Mouse (Mus musculus): ENCODE measurements around the gene Gm7861. TPM values are rescaled to one million over a fixed set of nuclear protein-coding genes. Genes with fewer than 3 reads are reported as not detected.
"Not testable (repeated sequence)": the region's sequence is repeated elsewhere in the genome, so short reads cannot be mapped to it uniquely, and the experiment has no call there.

Gene Gm7861
- total RNA-seq (2021) (not detected), polyA plus RNA-seq (2012; rRNA removed) (0.57 TPM in 1 of 2 replicates, not detected in the other)
- long read RNA-seq = 0 reads

- H3K27ac ChIP-seq; H3K27me3 ChIP-seq (ENCODE audit: control insufficient read depth, insufficient read depth, low read length); DNase-seq; H3K36me3 ChIP-seq (ENCODE audit: control insufficient read depth, insufficient read depth, low read length); H3K4me1 ChIP-seq (ENCODE audit: control insufficient read depth, insufficient read depth, low read length); H3K4me3 ChIP-seq; intact Hi-C loops (cut with DNase I); H3K9ac ChIP-seq (ENCODE audit: low read depth, low read length); H3K79me2 ChIP-seq (replicated peaks; ENCODE audit: control insufficient read depth, insufficient read depth, low read length): not testable (repeated sequence)
- no CpG with 5 or more reads among the region's 1 CpGs for WGBS
Measured at GRCm38 (mm10) chr8:21594408-21594807, at the start of gene Gm7861. Gm7861 (minus strand) TSS chr8:21594508.

GRCm38 (mm10) chr8:21617883-21618282, 23.6 kb upstream of the Gm7861 start, which contains the start of gene Defa26:
Defa26 (plus strand) TSS chr8:21618183.
- H3K4me3 ChIP-seq; intact Hi-C loops (cut with DNase I); H3K4me1 ChIP-seq (ENCODE audit: control insufficient read depth, insufficient read depth, low read length); H3K27ac ChIP-seq; H3K9ac ChIP-seq (ENCODE audit: low read depth, low read length); H3K79me2 ChIP-seq (replicated peaks; ENCODE audit: control insufficient read depth, insufficient read depth, low read length); H3K36me3 ChIP-seq (ENCODE audit: control insufficient read depth, insufficient read depth, low read length); DNase-seq; H3K27me3 ChIP-seq (ENCODE audit: control insufficient read depth, insufficient read depth, low read length): not testable (repeated sequence)
- 80% methylated on average over 1 of the region's 1 CpGs for WGBS

- no CpG with 5 or more reads among the region's 1 CpGs for WGBS
- H3K79me2 ChIP-seq (replicated peaks; ENCODE audit: control insufficient read depth, insufficient read depth, low read length); H3K4me3 ChIP-seq; H3K9ac ChIP-seq (ENCODE audit: low read depth, low read length); H3K27me3 ChIP-seq (ENCODE audit: control insufficient read depth, insufficient read depth, low read length); H3K27ac ChIP-seq; DNase-seq; H3K4me1 ChIP-seq (ENCODE audit: control insufficient read depth, insufficient read depth, low read length); H3K36me3 ChIP-seq (ENCODE audit: control insufficient read depth, insufficient read depth, low read length); intact Hi-C loops (cut with DNase I): not testable (repeated sequence)
Measured at GRCm38 (mm10) chr8:21582706-21583105, 11.6 kb downstream of the Gm7861 start, which contains the start of gene Defa28. Defa28 (plus strand) TSS chr8:21583006.

GRCm38 (mm10) chr8:21565086-21565485, 29.2 kb downstream of the Gm7861 start, which contains the start of gene Defa37:
Defa37 (plus strand) TSS chr8:21565386.
- H3K27ac ChIP-seq; H3K4me1 ChIP-seq (ENCODE audit: control insufficient read depth, insufficient read depth, low read length); H3K36me3 ChIP-seq (ENCODE audit: control insufficient read depth, insufficient read depth, low read length); H3K9ac ChIP-seq (ENCODE audit: low read depth, low read length); H3K79me2 ChIP-seq (replicated peaks; ENCODE audit: control insufficient read depth, insufficient read depth, low read length); H3K27me3 ChIP-seq (ENCODE audit: control insufficient read depth, insufficient read depth, low read length); intact Hi-C loops (cut with DNase I); DNase-seq; H3K4me3 ChIP-seq: not testable (repeated sequence)
- WGBS = no CpG with 5 or more reads among the region's 1 CpGs

Other genes starting within 250 kb of the Gm7861 start
- gene Defa2, start 216.0 kb downstream of the Gm7861 start, total RNA-seq (2021) = not detected
- gene Defa2, start 216.0 kb downstream of the Gm7861 start, polyA plus RNA-seq (2012; rRNA removed) = not detected in 2 replicates
- gene Defa33, start 202.7 kb downstream of the Gm7861 start, total RNA-seq (2021) = not detected
- not detected in 2 replicates for gene Defa33, start 202.7 kb downstream of the Gm7861 start, polyA plus RNA-seq (2012; rRNA removed)
- not detected for gene Defa36, start 167.1 kb downstream of the Gm7861 start, total RNA-seq (2021)
- not detected in 2 replicates for gene Defa36, start 167.1 kb downstream of the Gm7861 start, polyA plus RNA-seq (2012; rRNA removed)
- not detected for gene Gm7849, start 137.9 kb downstream of the Gm7861 start, total RNA-seq (2021)
- not detected in 2 replicates for gene Gm7849, start 137.9 kb downstream of the Gm7861 start, polyA plus RNA-seq (2012; rRNA removed)
- not detected for gene Defa20, start 85.2 kb downstream of the Gm7861 start, total RNA-seq (2021)
- not detected in 2 replicates for gene Defa20, start 85.2 kb downstream of the Gm7861 start, polyA plus RNA-seq (2012; rRNA removed)
- not detected for gene Defa32, start 65.5 kb downstream of the Gm7861 start, total RNA-seq (2021)
- gene Defa32, start 65.5 kb downstream of the Gm7861 start, polyA plus RNA-seq (2012; rRNA removed) = not detected in 2 replicates
- not detected for gene Defa37, start 29.1 kb downstream of the Gm7861 start, total RNA-seq (2021)
- not detected in 2 replicates for gene Defa37, start 29.1 kb downstream of the Gm7861 start, polyA plus RNA-seq (2012; rRNA removed)
- gene Defa28, start 11.5 kb downstream of the Gm7861 start, total RNA-seq (2021) = not detected
- gene Defa28, start 11.5 kb downstream of the Gm7861 start, polyA plus RNA-seq (2012; rRNA removed) = not detected in 2 replicates
- gene Defa26, start 23.7 kb upstream of the Gm7861 start, total RNA-seq (2021) = not detected
- gene Defa26, start 23.7 kb upstream of the Gm7861 start, polyA plus RNA-seq (2012; rRNA removed) = not detected in 2 replicates
- not detected for gene Defa17, start 61.3 kb upstream of the Gm7861 start, total RNA-seq (2021)
- not detected in 2 replicates for gene Defa17, start 61.3 kb upstream of the Gm7861 start, polyA plus RNA-seq (2012; rRNA removed)
- not detected for gene Defa34, start 71.3 kb upstream of the Gm7861 start, total RNA-seq (2021)
- gene Defa34, start 71.3 kb upstream of the Gm7861 start, polyA plus RNA-seq (2012; rRNA removed) = not detected in 2 replicates
- gene AY761184, start 109.1 kb upstream of the Gm7861 start, total RNA-seq (2021) = not detected
- not detected in 2 replicates for gene AY761184, start 109.1 kb upstream of the Gm7861 start, polyA plus RNA-seq (2012; rRNA removed)
- gene Defa24, start 140.0 kb upstream of the Gm7861 start, total RNA-seq (2021) = not detected
- gene Defa24, start 140.0 kb upstream of the Gm7861 start, polyA plus RNA-seq (2012; rRNA removed) = not detected in 2 replicates
- gene Defb50, start 229.0 kb upstream of the Gm7861 start, total RNA-seq (2021) = not detected
- not detected in 2 replicates for gene Defb50, start 229.0 kb upstream of the Gm7861 start, polyA plus RNA-seq (2012; rRNA removed)
- not detected for gene Defb2, start 245.4 kb upstream of the Gm7861 start, total RNA-seq (2021)
- not detected in 2 replicates for gene Defb2, start 245.4 kb upstream of the Gm7861 start, polyA plus RNA-seq (2012; rRNA removed)

Data from heart, adult 2 months (tissue).